Mouse (Mus musculus): Measurements from ENCODE around the gene Dchs2.

GRCm38 (mm10) chr3:83156165-83156564, 28.4 kb downstream of the Dchs2 start:
- TF ChIP-seq MAFK (IDR thresholded peaks at IDR 0.05; ENCODE audit: insufficient replicate concordance, low read length) (no peak), ZKSCAN1 (IDR thresholded peaks at IDR 0.05; ENCODE audit: borderline replicate concordance, low read depth, low read length) (no peak), NRF1 (IDR thresholded peaks at IDR 0.05; ENCODE audit: low read depth, low read length) (no peak), USF1 (IDR thresholded peaks at IDR 0.05; ENCODE audit: low read depth, low read length) (no peak), ZMIZ1 (IDR thresholded peaks at IDR 0.05; ENCODE audit: low read depth, low read length) (no peak), CTCF (conservative IDR thresholded peaks at IDR 0.05 in 1 of 2, IDR thresholded peaks at IDR 0.05 in 1 of 2; ENCODE audit: low read depth in 2 of 2, low read length in 2 of 2) (no peak), MAX (IDR thresholded peaks at IDR 0.05; ENCODE audit: low read length) (no peak), MYC (IDR thresholded peaks at IDR 0.05; ENCODE audit: low read depth, low read length) (no peak), NELFE (IDR thresholded peaks at IDR 0.05; ENCODE audit: low read depth, low read length) (no peak)

All from CH12.LX (cell line).